Mouse (Mus musculus): Measurements from ENCODE around the gene Rabgef1.

DNA sequence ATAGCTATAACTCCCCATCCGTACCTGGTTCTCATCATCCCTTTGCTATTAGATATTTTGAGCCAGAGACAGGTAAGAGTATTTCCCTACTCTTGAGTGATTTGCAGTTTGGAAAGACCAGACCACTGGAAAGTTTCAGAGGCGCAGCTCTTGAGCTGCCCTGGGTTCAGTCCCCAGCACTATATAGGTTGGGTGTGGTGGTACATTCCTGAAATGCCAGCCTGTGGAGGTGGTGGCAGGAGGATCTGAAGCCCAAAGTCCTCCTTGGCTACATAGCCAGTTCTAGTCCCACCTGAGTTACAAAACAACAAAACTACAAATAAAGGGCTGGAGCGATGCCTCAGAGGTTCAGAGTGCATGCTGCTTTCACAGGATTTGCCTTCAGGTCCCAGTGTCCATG lies 55.2 kb downstream of the Rabgef1 start:
- TF ChIP-seq MAFK (IDR thresholded peaks at IDR 0.05; ENCODE audit: insufficient read depth, low read depth, low read length): no peak
- no peak for TF ChIP-seq HCFC1 (IDR thresholded peaks at IDR 0.05; ENCODE audit: borderline replicate concordance, insufficient read depth, low read length)
